Mouse (Mus musculus) forebrain, embryonic 15.5 days (tissue): ENCODE data around the gene AU040320. TPM values are rescaled to one million over a fixed set of nuclear protein-coding genes. Genes with fewer than 3 reads are reported as not detected.

Source experiments
- polyA plus RNA-seq: library from polyadenylated mRNA; unstranded; fragments of >200 nt; fragmentation: Nextera tagmentation; extraction: Ambion mirVana; gene quantifications from 2 replicates; pipeline ENCODE4 v1.2.1, GENCODE M21; 2015

AU040320 gene
- polyA plus RNA-seq, 1 experiment from 2014 or later, result 32.2 TPM

Other genes starting within 250 kb of the AU040320 start
- gene Ago4, start 220.1 kb upstream of the AU040320 start, polyA plus RNA-seq, result 8.6 and 10.2 TPM in 2 replicates
- 19.3 and 21.5 TPM in 2 replicates for gene Clspn, start 196.6 kb upstream of the AU040320 start, polyA plus RNA-seq
- gene 5730409E04Rik, start 143.7 kb upstream of the AU040320 start, polyA plus RNA-seq, result 4.8 and 5.3 TPM in 2 replicates
- gene Psmb2, start 75.9 kb upstream of the AU040320 start, polyA plus RNA-seq, result 449 and 456 TPM in 2 replicates
- gene Tfap2e, start 17.3 kb upstream of the AU040320 start, polyA plus RNA-seq, result 0.78 and 1.0 TPM in 2 replicates
- gene Ncdn, start 106 bp upstream of the AU040320 start, polyA plus RNA-seq, result 95.0 and 102 TPM in 2 replicates
- 26.3 and 31.3 TPM in 2 replicates for gene Zmym4, start 214.6 kb downstream of the AU040320 start, polyA plus RNA-seq